Mouse (Mus musculus) liver, postnatal 0 days (tissue): ENCODE results near the gene Tmem235. TPM values are rescaled to one million over a fixed set of nuclear protein-coding genes. Genes with fewer than 3 reads are reported as not detected.

Source experiments
- ATAC-seq: fragments of 200-750 bp; cut with Nextera tagmentation; 2 replicates; pipeline ENCODE4 v1.8.0; 2017; ENCODE audit warnings: mild to moderate bottlenecking, moderate library complexity
- DNase-seq: peaks from one replicate; pipeline ENCODE4 v3.0.0-alpha.2; 2016
- H3K27ac ChIP-seq: fragments of 300-500 bp; sonication (generic); 2 replicates; pipeline ENCODE4 v1.5.1; 2014; ENCODE audit warnings: antibody characterized with exemption, moderate library complexity, mild to moderate bottlenecking, low read depth
- H3K27me3 ChIP-seq: fragments of 300-500 bp; sonication (generic); 2 replicates; pipeline ENCODE4 v1.6.1; 2014; ENCODE audit warnings: low read length, control low read depth, mixed read lengths; ENCODE audit not compliant: insufficient read depth
- H3K36me3 ChIP-seq: fragments of 300-500 bp; sonication (generic); replicated peaks from 2 replicates; pipeline ENCODE4 v1.6.1; 2014; ENCODE audit warnings: mild to moderate bottlenecking, control low read depth, low read length, moderate library complexity, mixed read lengths; ENCODE audit not compliant: insufficient read depth
- H3K4me1 ChIP-seq: fragments of 300-500 bp; sonication (generic); 2 replicates; pipeline ENCODE4 v1.6.1; 2014; ENCODE audit warnings: antibody characterized with exemption, mild to moderate bottlenecking, control low read depth; ENCODE audit not compliant: insufficient read depth
- H3K4me2 ChIP-seq: fragments of 300-500 bp; sonication (generic); 2 replicates; pipeline ENCODE4 v1.6.1; 2014; ENCODE audit warnings: low read depth, mild to moderate bottlenecking, low read length, moderate library complexity, mixed read lengths
- H3K4me3 ChIP-seq: fragments of 300-500 bp; sonication (generic); 2 replicates; pipeline ENCODE4 v1.5.1; 2014; ENCODE audit warnings: low read depth, low read length
- H3K9ac ChIP-seq: fragments of 300-500 bp; sonication (generic); replicated peaks from 2 replicates; pipeline ENCODE4 v1.6.1; 2014; ENCODE audit warnings: mild to moderate bottlenecking, moderate library complexity
- H3K9me3 ChIP-seq: fragments of 300-500 bp; sonication (generic); 2 replicates; pipeline ENCODE4 v1.6.1; 2016; ENCODE audit warnings: mild to moderate bottlenecking, control low read depth, low read length, mixed read lengths
- CTCF ChIP-seq: sonication (generic); IDR thresholded peaks from 2 replicates; pipeline ENCODE4 v1.5.1; 2016; ENCODE audit warnings: antibody characterized with exemption, low read depth
- EP300 ChIP-seq: IDR thresholded peaks from 2 replicates; pipeline ENCODE4 v1.6.1; 2016; ENCODE audit warnings: antibody characterized with exemption, low read depth, mild to moderate bottlenecking
- WGBS: fragments of 180-500 bp; shearing (Covaris S2); extraction: QIAGEN DNeasy Blood & Tissue Kit; methylation state at CpG from one replicate; pipeline ENCODE4 v1.1.7; 2014; ENCODE audit not compliant: insufficient replicate concordance; 5-methylcytosine and 5-hydroxymethylcytosine counted together
- polyA plus RNA-seq: library from polyadenylated mRNA; unstranded; fragments of >200 nt; fragmentation: Nextera tagmentation; extraction: Ambion mirVana; gene quantifications from 2 replicates; pipeline ENCODE4 v1.2.1, GENCODE M21; 2015

Tmem235 gene
- polyA plus RNA-seq, 1 experiment from 2014 or later = not detected

DNA sequence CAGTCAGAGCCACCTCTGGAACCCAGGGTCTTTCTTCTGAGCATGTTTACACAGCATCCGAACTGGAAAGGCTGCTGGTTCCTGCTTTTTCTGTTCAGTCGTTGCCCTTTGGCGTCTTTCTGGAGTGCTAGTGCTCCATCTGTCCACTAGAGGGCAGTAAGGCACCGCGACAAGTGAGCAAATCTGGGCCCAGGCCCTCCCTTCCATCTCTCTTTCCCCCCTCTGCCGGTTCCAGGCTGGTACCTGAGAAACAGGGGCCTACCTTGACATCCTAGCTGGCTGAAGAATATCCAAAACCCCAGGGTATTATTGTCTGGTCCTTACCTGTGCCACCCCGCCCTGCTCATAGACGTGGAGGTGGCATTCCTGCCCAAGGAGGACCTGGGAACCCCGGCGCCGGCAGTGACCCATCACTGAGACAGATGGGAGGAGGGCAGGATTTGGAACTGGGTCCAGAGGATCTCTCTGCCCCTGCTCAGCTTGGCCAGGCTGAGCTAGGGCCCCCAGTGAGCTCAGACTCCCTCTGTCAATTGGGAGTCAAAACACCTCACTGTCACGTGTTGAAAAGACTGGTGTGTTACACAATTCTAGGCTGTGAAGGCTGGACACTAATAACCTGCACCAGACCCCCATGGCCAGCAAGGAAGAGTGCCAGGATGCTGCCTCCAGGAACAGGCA lies 10.3 kb downstream of the Tmem235 start:
- H3K9ac ChIP-seq = no peak overlapping the region
- ATAC-seq = peak; percentile 23; the same call in 1 of the 2 replicates

DNA sequence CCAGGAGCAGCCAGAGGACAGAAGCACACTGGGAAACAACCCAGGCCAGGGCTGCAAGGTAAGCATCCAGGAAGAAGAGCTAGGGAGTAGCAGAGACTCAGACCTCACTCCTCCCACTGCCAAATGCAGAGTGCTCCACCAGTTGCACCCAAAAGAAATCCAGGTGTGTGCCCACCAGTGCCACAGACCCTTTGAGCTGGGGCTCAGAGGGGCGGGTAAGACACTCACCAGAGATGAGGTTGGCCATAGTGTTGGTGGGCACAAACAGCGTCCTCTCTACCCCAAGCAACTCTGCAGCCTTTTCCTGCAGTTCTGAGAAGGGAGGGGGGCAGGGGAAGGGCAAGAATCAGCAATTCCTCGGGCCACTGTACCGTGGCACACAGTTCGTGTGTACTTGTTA lies 10.8 kb downstream of the Tmem235 start:
- no peaks in the 10 kb centered on the region for H3K27me3 ChIP-seq
- no peaks in the 10 kb centered on the region for H3K36me3 ChIP-seq
- no peak for TF ChIP-seq EP300
- no peak for TF ChIP-seq CTCF
- peaks cover 30% of the 10 kb centered on the region for H3K4me1 ChIP-seq
- no peak overlapping the region for H3K27ac ChIP-seq
- ATAC-seq (no peak), DNase-seq (no peak)
- H3K9ac ChIP-seq = no peak overlapping the region
- H3K9me3 ChIP-seq = no peaks in the 10 kb centered on the region
- no peak overlapping the region for H3K4me2 ChIP-seq
- WGBS = 58% methylated on average over 5 of the region's 5 CpGs
- H3K4me3 ChIP-seq = no peak overlapping the region

More for the DNA sequence above, 10.3 kb downstream of the Tmem235 start:
- DNase-seq = peak; percentile 80
- H3K4me1 ChIP-seq = peaks cover 29% of the 10 kb centered on the region
- H3K27me3 ChIP-seq = no peaks in the 10 kb centered on the region
- H3K36me3 ChIP-seq = no peaks in the 10 kb centered on the region
- no peaks in the 10 kb centered on the region for H3K9me3 ChIP-seq
- no peak overlapping the region for H3K27ac ChIP-seq
- H3K4me3 ChIP-seq = no peak overlapping the region
- H3K4me2 ChIP-seq = no peak overlapping the region
- WGBS = 43% methylated on average over 12 of the region's 12 CpGs
- no peak for TF ChIP-seq EP300
- TF ChIP-seq CTCF = peak; percentile 99

DNA sequence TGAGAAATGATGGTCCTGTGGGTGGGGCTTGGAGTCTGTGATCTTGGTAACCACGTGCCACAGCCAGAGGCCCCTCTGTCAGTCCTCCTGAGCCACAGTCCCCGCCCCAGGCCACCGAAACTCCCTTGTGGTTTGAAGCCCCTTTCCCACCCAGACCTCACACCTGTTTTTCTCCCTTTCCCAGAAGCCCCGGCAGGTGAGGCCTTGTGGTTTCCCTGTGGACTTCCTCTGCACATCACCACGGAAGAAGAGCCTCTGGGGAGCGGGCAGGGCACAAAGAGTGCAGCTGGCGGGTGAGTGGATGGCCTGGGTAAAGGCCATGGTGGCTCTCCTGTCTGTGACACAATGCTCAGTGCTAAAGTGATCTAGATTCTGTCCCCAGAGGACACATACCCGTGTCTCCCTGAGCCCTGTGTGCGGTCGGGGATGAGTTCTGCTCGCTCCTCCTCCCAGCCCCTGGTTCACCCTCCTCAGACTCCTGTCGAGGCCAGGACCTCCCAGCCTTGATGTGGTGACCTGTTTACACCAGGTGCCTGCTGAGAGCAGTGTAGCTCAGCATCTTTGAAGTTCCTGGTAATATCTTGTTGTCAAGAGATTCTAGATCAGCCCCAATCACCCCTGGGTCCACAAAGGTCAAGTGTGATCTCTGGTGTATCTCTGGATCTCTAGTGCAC lies 11.5 kb downstream of the Tmem235 start:
- no peaks in the 10 kb centered on the region for H3K27me3 ChIP-seq
- no peak for ATAC-seq
- TF ChIP-seq CTCF (no peak), EP300 (no peak)
- WGBS = 37% methylated on average over 12 of the region's 12 CpGs
- H3K36me3 ChIP-seq = no peaks in the 10 kb centered on the region
- H3K4me1 ChIP-seq = peaks cover 34% of the 10 kb centered on the region
- H3K4me2 ChIP-seq = peak overlapping the region; percentile 71
- no peak overlapping the region for H3K4me3 ChIP-seq
- no peaks in the 10 kb centered on the region for H3K9me3 ChIP-seq
- no peak overlapping the region for H3K9ac ChIP-seq
- peak; percentile 59 for DNase-seq
- no peak overlapping the region for H3K27ac ChIP-seq

DNA sequence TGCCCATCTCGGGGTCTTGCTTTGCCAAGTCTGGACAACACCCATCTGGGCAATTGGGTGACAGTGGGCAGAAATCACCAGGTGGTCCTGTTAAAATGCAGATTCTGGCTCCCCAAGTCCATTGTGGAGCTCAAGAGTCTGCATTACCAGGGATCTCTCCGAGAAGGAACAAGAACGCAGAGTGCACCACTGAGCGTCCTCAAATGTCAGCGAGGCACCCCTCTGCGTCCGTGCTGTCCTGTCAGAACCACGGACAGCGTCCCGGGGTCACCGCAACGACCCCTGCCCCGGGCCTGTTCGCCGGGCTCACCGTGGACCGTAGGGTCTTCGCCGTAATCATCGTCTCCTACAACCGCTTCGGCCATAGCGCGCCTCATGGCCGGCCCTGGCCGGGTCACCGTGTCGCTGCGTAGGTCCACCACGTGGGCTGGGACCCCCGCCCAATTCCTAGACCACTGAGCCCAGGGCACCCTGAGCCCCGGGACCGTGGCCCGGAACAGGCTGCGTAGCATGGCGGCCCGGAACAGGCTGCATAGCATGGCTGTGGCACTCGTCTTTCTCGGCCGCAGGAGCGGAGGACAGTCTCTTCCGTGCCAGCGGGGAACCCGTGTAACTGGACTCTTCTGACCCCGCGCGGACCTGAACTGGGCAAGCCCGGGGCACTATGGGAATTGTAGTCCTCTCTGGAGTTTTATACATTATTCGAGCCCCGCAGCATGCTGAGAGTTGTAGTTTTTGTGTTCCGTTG lies 12.5 kb downstream of the Tmem235 start, which contains the start of gene Tha1:
Gene Tha1 (minus strand): TSS at position 621 of the 748 bp plus-strand sequence.
- peak within 1 kb of the TSS; percentile 70 for H3K9ac ChIP-seq
- 2% methylated on average over 51 of the region's 51 CpGs for WGBS
- peaks cover 44% of the 10 kb centered on the region for H3K4me1 ChIP-seq
- TF ChIP-seq EP300 = no peak
- no peak for TF ChIP-seq CTCF
- H3K4me3 ChIP-seq = peak within 1 kb of the TSS; percentile 48
- H3K36me3 ChIP-seq = no peaks in the 10 kb centered on the region
- DNase-seq (peak; percentile 80), ATAC-seq (peak; percentile 59)
- no peaks in the 10 kb centered on the region for H3K9me3 ChIP-seq
- peak within 1 kb of the TSS; percentile 71 for H3K4me2 ChIP-seq
- peak within 1 kb of the TSS; percentile 67 for H3K27ac ChIP-seq
- H3K27me3 ChIP-seq = no peaks in the 10 kb centered on the region

DNA sequence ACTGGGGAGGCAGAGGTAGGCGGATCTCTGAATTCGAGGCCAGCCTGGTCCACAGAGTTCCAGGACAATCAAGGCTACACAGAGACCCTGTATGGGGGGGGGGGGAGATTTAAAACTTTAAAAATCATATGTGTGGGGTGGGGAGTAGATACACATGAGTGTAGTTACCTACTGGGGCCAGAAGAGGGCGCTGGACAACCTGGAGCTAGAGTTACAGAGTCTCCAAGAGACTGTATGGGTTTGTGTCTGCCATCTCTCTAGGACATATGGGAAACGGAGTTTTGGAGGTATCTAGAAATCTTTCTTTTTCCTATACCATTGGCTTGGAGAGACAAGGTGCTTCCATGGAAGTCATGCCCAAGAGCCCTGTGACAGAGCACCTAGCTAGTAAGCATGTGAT lies 13.9 kb downstream of the Tmem235 start:
- H3K4me1 ChIP-seq = peaks cover 57% of the 10 kb centered on the region
- no peak for ATAC-seq

DNA sequence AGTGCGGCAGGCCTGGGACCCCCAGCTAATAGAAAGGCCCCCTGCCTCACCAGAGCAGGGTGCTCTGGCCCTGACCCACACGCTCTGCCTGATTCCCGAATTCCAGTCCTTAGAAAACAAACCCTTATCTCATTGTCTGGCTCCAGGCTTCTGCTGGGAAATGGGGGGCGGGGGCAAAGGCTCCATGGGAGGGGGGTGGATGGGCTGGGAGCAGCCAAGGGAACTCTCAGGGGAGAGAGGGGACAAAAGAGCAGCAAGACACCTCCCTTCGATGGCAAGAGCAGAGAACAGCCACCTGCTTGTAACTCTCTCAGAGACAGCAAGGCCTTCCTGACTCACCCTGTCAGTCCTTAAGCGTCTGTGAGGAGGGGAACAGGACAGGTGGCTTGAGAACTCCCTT lies 15.1 kb downstream of the Tmem235 start:
- Histone ChIP-seq H3K27ac (0 out of 2 replicates have a peak overlapping the region, but pooled peaks have one; percentile 41), H3K4me2 (no peak overlapping the region), H3K4me3 (no peak overlapping the region), H3K36me3 (no peaks in the 10 kb centered on the region), H3K4me1 (peaks cover 60% of the 10 kb centered on the region), H3K27me3 (no peaks in the 10 kb centered on the region), H3K9ac (no peak overlapping the region), H3K9me3 (no peaks in the 10 kb centered on the region)
- WGBS = 64% methylated on average over 5 of the region's 6 CpGs
- DNase-seq (no peak), ATAC-seq (no peak)
- TF ChIP-seq CTCF = no peak
- TF ChIP-seq EP300 = no peak

More for the DNA sequence above, 13.9 kb downstream of the Tmem235 start:
- Histone ChIP-seq H3K36me3 (no peaks in the 10 kb centered on the region), H3K27ac (no peak overlapping the region), H3K9ac (no peak overlapping the region), H3K4me3 (no peak overlapping the region), H3K9me3 (no peaks in the 10 kb centered on the region), H3K27me3 (no peaks in the 10 kb centered on the region), H3K4me2 (no peak overlapping the region)
- TF ChIP-seq CTCF = peak; percentile 69
- TF ChIP-seq EP300 = no peak
- 63% methylated on average over 4 of the region's 4 CpGs for WGBS
- DNase-seq = no peak
